Mouse (Mus musculus): ENCODE results near the gene Rabep2.
"Not testable (repeated sequence)": the region's sequence is repeated elsewhere in the genome, so short reads cannot be mapped to it uniquely, and the experiment has no call there.

Rabep2 gene

GRCm38 (mm10) chr7:126428631-126429502 lies at the start of gene Rabep2:
TSS of gene Rabep2 (plus strand) at chr7:126428759.
- DNase-seq: peak; percentile 97

- DNase-seq: no peak
Measured at GRCm38 (mm10) chr7:126383565-126383964, 45.0 kb upstream of the Rabep2 start.

- DNase-seq: no peak
Measured at GRCm38 (mm10) chr7:126388185-126388584, 40.4 kb upstream of the Rabep2 start.

GRCm38 (mm10) chr7:126392086-126392884 lies 36.3 kb upstream of the Rabep2 start:
- DNase-seq: not testable (repeated sequence)

GRCm38 (mm10) chr7:126396298-126397119 lies 32.0 kb upstream of the Rabep2 start, which contains the start of gene Nfatc2ip:
TSS of gene Nfatc2ip (minus strand) at chr7:126396737.
- DNase-seq: peak; percentile 97

GRCm38 (mm10) chr7:126397221-126397620 lies 31.3 kb upstream of the Rabep2 start:
- DNase-seq: no peak

- no peak for DNase-seq
Measured at GRCm38 (mm10) chr7:126397822-126398221, 30.7 kb upstream of the Rabep2 start.

- peak; percentile 88 for DNase-seq
Measured at GRCm38 (mm10) chr7:126399548-126399947, 29.0 kb upstream of the Rabep2 start.

GRCm38 (mm10) chr7:126402518-126402917 lies 26.0 kb upstream of the Rabep2 start:
- DNase-seq: not testable (repeated sequence)

GRCm38 (mm10) chr7:126408686-126409085 lies 19.9 kb upstream of the Rabep2 start:
- no peak for DNase-seq

GRCm38 (mm10) chr7:126411061-126411460 lies 17.5 kb upstream of the Rabep2 start:
- DNase-seq: no peak

GRCm38 (mm10) chr7:126414725-126415124 lies 13.8 kb upstream of the Rabep2 start, which contains the start of gene Cd19:
TSS of gene Cd19 (minus strand) at chr7:126414889.
- no peak for DNase-seq

- no peak for DNase-seq
Measured at GRCm38 (mm10) chr7:126416615-126417014, 11.9 kb upstream of the Rabep2 start.

- no peak for DNase-seq
Measured at GRCm38 (mm10) chr7:126417045-126417444, 11.5 kb upstream of the Rabep2 start.

GRCm38 (mm10) chr7:126417606-126418005 lies 11.0 kb upstream of the Rabep2 start:
- DNase-seq: no peak

GRCm38 (mm10) chr7:126418496-126418895 lies 10.1 kb upstream of the Rabep2 start:
- no peak for DNase-seq

GRCm38 (mm10) chr7:126421756-126422155 lies 6.8 kb upstream of the Rabep2 start:
- no peak for DNase-seq

- no peak for DNase-seq
Measured at GRCm38 (mm10) chr7:126424161-126424560, 4.4 kb upstream of the Rabep2 start.

GRCm38 (mm10) chr7:126427323-126427860 lies 1.2 kb upstream of the Rabep2 start:
- peak; percentile 22 for DNase-seq

GRCm38 (mm10) chr7:126428154-126428553 lies 405 bp upstream of the Rabep2 start:
- no peak for DNase-seq

GRCm38 (mm10) chr7:126429503-126429898 lies 942 bp downstream of the Rabep2 start:
- DNase-seq: no peak

- no peak for DNase-seq
Measured at GRCm38 (mm10) chr7:126430167-126430566, 1.6 kb downstream of the Rabep2 start.

Measured in lung, postnatal 10 days (tissue).